Mouse (Mus musculus): ENCODE results near the gene Pglyrp1.
A peak's percentile ranks its signal among the peaks of the same experiment; 100 is the strongest.
"Not testable (repeated sequence)": the region's sequence is repeated elsewhere in the genome, so short reads cannot be mapped to it uniquely, and the experiment has no call there.

Gene Pglyrp1

GRCm38 (mm10) chr7:18871031-18871430, at the start of gene Pglyrp1:
TSS of gene Pglyrp1 (plus strand) at chr7:18871331.
- DNase-seq = not testable (repeated sequence)

GRCm38 (mm10) chr7:18821507-18821906, 49.6 kb upstream of the Pglyrp1 start, which contains the start of gene Psg17:
TSS of gene Psg17 (minus strand) at chr7:18821607.
- no peak for DNase-seq

- DNase-seq = no peak
These were observed 43.2 kb upstream of the Pglyrp1 start for GRCm38 (mm10) chr7:18827792-18828546.

- no peak for DNase-seq
These were observed 42.5 kb upstream of the Pglyrp1 start for GRCm38 (mm10) chr7:18828592-18828991.

GRCm38 (mm10) chr7:18829545-18829944, 41.6 kb upstream of the Pglyrp1 start:
- DNase-seq = no peak

- no peak for DNase-seq
These were observed 38.8 kb upstream of the Pglyrp1 start for GRCm38 (mm10) chr7:18832298-18832697.

- DNase-seq = peak; percentile 2
These were observed 31.3 kb upstream of the Pglyrp1 start, which contains the start of gene Mill2 for GRCm38 (mm10) chr7:18839865-18840264. TSS of gene Mill2 (plus strand) at chr7:18839966.

GRCm38 (mm10) chr7:18840386-18841173, 30.6 kb upstream of the Pglyrp1 start:
- DNase-seq = peak; percentile 27

GRCm38 (mm10) chr7:18841174-18841567, 30.0 kb upstream of the Pglyrp1 start:
- DNase-seq = no peak

GRCm38 (mm10) chr7:18844811-18845210, 26.3 kb upstream of the Pglyrp1 start:
- no peak for DNase-seq

- DNase-seq = no peak
These were observed 22.7 kb upstream of the Pglyrp1 start for GRCm38 (mm10) chr7:18848395-18848794.

GRCm38 (mm10) chr7:18858310-18858916, 12.7 kb upstream of the Pglyrp1 start:
- no peak for DNase-seq

- no peak for DNase-seq
These were observed 8.3 kb upstream of the Pglyrp1 start for GRCm38 (mm10) chr7:18862801-18863200.

GRCm38 (mm10) chr7:18868491-18868890, 2.6 kb upstream of the Pglyrp1 start:
- no peak for DNase-seq

GRCm38 (mm10) chr7:18872014-18872802, 1.1 kb downstream of the Pglyrp1 start:
- DNase-seq = no peak

- DNase-seq = no peak
These were observed 1.7 kb downstream of the Pglyrp1 start for GRCm38 (mm10) chr7:18872816-18873215.

GRCm38 (mm10) chr7:18873253-18873652, 2.1 kb downstream of the Pglyrp1 start:
- peak; percentile 43 for DNase-seq

- DNase-seq = no peak
These were observed 4.2 kb downstream of the Pglyrp1 start for GRCm38 (mm10) chr7:18875372-18875771.

- no peak for DNase-seq
These were observed 7.6 kb downstream of the Pglyrp1 start for GRCm38 (mm10) chr7:18878691-18879090.

GRCm38 (mm10) chr7:18883991-18884744, 13.0 kb downstream of the Pglyrp1 start:
- DNase-seq = no peak

GRCm38 (mm10) chr7:18884745-18885422, 13.8 kb downstream of the Pglyrp1 start:
- DNase-seq = peak; percentile 1
